Mouse (Mus musculus) olfactory bulb, adult 2 months (tissue): Measurements from ENCODE around the gene Tnrc6a.

ENCODE experiments used
- CTCF ChIP-seq: fragments of 200-500 bp; IDR thresholded peaks from 2 replicates; pipeline ENCODE4 v1.5.1; 2012; ENCODE audit warnings: low read depth, mild to moderate bottlenecking, low read length, moderate library complexity; ENCODE audit not compliant: insufficient read depth
- POLR2A ChIP-seq: fragments of 200-500 bp; IDR thresholded peaks from 2 replicates; pipeline ENCODE4 v1.6.1; 2012; ENCODE audit warnings: mild to moderate bottlenecking, low read depth, low read length, moderate library complexity; ENCODE audit not compliant: insufficient read depth

- TF ChIP-seq CTCF (no peak), POLR2A (no peak)
Observed at GRCm38 (mm10) chr7:123211461-123211860, 87.8 kb downstream of the Tnrc6a start.
